Mouse (Mus musculus) right cerebral cortex, postnatal 10 days (tissue): ENCODE results near the gene Usp31.

Source experiments
- DNase-seq, 2 experiments: peaks; one replicate each; pipeline ENCODE4 v3.0.0; 2021; ENCODE audit warnings: low spot score in 2 of 2

Gene Usp31

GRCm38 (mm10) chr7:121707073-121707667 is at the start of gene Usp31:
Gene Usp31, minus strand, starts transcription at chr7:121707253.
- peak; percentile 97 to 98 for DNase-seq

- DNase-seq, result no peak
These were observed 47.7 kb upstream of the Usp31 start for GRCm38 (mm10) chr7:121754748-121755147.

GRCm38 (mm10) chr7:121750244-121750643 is 43.2 kb upstream of the Usp31 start:
- no peak for DNase-seq

- DNase-seq, result peak in 1 of 2 experiments; percentile 27
These were observed 30.7 kb upstream of the Usp31 start for GRCm38 (mm10) chr7:121737511-121738415.

GRCm38 (mm10) chr7:121734171-121734831 is 27.2 kb upstream of the Usp31 start, which contains the start of gene Scnn1g:
Gene Scnn1g, plus strand, starts transcription at chr7:121734479.
- DNase-seq, result peak; percentile 88 to 91

GRCm38 (mm10) chr7:121730225-121730624 is 23.2 kb upstream of the Usp31 start:
- DNase-seq, result no peak

- DNase-seq, result peak; percentile 45 to 72
These were observed 10.0 kb upstream of the Usp31 start for GRCm38 (mm10) chr7:121717031-121717430.

- no peak for DNase-seq
These were observed 4.1 kb upstream of the Usp31 start for GRCm38 (mm10) chr7:121711171-121711570.

- DNase-seq, result peak; percentile 73 to 74
These were observed 511 bp downstream of the Usp31 start for GRCm38 (mm10) chr7:121706411-121707072.

GRCm38 (mm10) chr7:121705051-121705450 is 2.0 kb downstream of the Usp31 start:
- DNase-seq, result no peak

- no peak for DNase-seq
These were observed 5.1 kb downstream of the Usp31 start for GRCm38 (mm10) chr7:121701983-121702382.

- DNase-seq, result no peak
These were observed 6.6 kb downstream of the Usp31 start for GRCm38 (mm10) chr7:121700480-121700879.

- no peak for DNase-seq
These were observed 7.8 kb downstream of the Usp31 start for GRCm38 (mm10) chr7:121699218-121699617.

GRCm38 (mm10) chr7:121697574-121697973 is 9.5 kb downstream of the Usp31 start:
- no peak for DNase-seq

GRCm38 (mm10) chr7:121697170-121697569 is 9.9 kb downstream of the Usp31 start:
- DNase-seq, result no peak

- no peak for DNase-seq
These were observed 15.2 kb downstream of the Usp31 start for GRCm38 (mm10) chr7:121691803-121692202.

- DNase-seq, result no peak
These were observed 17.7 kb downstream of the Usp31 start for GRCm38 (mm10) chr7:121689338-121689737.

GRCm38 (mm10) chr7:121685140-121685984 is 21.7 kb downstream of the Usp31 start:
- DNase-seq, result no peak

- DNase-seq, result no peak
These were observed 25.9 kb downstream of the Usp31 start for GRCm38 (mm10) chr7:121681191-121681590.

GRCm38 (mm10) chr7:121677105-121677753 is 29.8 kb downstream of the Usp31 start:
- peak in 1 of 2 experiments; percentile 35 for DNase-seq
